Mouse (Mus musculus): ENCODE data around the gene Parp8. TPM values are rescaled to one million over a fixed set of nuclear protein-coding genes. Genes with fewer than 3 reads are reported as not detected.

Parp8 gene
- total RNA-seq, 2 experiments from 2014 or later = 30.1 to 31.2 TPM

DNA sequence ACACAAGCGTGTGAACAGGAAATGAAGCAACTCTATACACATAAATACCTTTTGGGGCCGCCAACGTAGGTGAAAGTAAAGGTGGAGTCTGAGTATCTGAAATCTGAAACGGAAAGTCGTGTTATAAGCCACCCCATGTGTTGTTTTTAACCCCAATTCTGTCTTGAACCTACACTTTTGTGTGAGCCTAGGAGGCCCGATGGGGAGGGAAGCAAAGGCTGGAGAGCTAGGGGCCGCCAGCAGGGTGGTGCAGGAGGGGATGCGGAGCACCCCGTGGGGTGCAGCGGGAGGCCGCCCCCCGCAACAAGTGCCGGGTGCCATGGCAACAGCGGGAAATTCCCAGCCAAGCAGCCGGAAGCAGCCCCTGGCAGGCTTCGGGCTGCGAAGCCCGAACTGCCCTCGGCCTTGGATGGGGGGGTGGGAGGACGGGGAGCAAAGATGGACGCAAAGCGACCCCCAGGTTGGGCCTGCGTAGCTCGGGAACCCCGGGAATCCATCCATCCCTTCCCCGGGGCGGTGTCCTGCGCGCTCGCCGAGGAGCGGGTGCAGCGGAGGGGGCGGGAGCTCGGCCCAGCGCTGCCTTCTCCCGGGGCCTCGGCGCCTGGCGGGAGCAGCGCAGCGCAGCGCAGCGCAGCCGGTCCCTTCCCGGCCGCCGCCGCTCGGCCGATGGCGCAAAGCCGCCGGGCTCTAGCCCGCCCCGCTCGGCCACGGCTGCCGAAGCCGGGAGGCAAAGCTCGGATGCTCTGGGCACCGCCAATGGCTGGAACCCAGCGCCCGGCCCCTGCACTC lies 1.0 kb downstream of the Parp8 start:
- peak; percentile 35 to 61 for DNase-seq (ENCODE audit: low spot score in 2 of 2)
- intact Hi-C loops (cut with DNase I) = loop anchor here (10.0 kb wide), 1 partner anchor 140 kb away; no protein-coding TSS in a partner anchor

DNA sequence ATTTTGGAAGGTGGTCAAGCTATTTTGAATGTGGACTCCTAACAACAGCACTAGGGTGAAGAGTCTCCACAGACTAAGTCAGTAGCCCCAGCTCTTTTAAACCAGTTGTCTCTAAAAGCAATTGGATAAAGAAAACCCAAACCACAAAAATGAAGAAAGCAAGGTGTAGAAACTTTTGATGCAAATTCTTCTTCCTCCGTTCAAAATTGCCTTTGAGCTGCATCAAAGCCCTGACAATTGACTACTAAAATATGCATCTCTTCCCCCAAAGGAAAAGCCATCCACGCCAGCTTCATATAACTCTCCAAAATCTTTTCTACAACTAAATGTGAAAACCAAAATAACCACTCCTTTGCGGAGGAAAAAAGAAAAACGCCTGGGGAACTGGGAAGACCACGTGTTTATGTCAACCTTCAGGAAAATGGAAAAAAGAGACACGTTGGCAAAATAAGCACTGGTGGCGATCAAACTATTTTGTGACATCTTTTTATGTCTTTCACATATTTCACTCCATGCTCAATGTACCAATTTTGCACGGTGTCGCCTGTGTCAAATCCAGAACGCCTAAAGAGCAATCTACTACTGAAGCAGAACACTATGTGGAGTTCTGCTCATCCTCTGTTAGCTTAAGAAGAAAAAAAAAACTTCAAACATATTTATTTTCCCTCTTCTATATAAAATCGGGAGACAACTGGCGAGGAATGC lies 1.8 kb downstream of the Parp8 start:
- intact Hi-C loops (cut with DNase I) = loop anchor here (10.0 kb wide), 1 partner anchor 139 kb away; no protein-coding TSS in a partner anchor
- no peak for DNase-seq (ENCODE audit: low spot score in 2 of 2)

DNA sequence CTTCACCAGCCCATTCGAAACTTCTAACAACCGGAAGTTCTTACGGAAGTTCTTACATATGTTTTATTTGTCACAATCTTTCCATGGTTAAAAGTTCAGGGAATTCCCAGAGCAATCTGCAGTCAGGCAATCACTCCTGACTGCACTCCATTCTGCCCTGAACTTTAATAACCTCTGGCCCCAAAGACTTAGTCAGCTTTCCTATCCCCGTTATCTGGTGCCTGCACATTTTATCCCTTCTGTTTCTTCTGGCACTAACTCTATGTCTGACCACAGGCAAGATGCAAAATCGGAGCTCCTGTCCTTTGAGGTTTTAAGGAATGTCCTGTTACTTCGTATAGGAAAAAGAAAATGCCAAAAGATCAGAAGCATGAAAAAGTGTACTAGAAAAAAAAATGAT lies 4.7 kb downstream of the Parp8 start:
- intact Hi-C loops (cut with DNase I) = loop anchor here (10.0 kb wide), 1 partner anchor 136 kb away; no protein-coding TSS in a partner anchor

DNA sequence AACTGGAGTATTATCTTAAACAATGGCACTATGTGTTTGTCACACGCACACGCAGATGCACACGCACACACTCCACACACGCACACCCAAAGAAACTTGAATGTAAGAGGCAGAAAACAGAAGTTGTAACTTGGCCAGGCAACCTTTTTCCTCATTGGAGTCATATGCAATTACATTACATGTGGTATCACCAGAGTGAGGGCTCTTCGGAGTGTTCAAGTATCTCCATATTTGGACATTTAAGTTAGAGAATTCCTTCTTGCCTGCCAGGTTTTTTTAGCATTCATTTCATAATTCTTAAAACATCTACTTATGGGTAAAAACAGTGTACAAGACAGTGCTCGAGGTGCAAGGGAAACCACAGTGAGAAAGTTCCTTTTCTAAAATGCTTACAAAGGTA lies 6.7 kb downstream of the Parp8 start:
- intact Hi-C loops (cut with DNase I) = no loop called here
- DNase-seq (ENCODE audit: low spot score in 2 of 2) = no peak

More for the DNA sequence above, 4.7 kb downstream of the Parp8 start:
- no peak for DNase-seq (ENCODE audit: low spot score in 2 of 2)

DNA sequence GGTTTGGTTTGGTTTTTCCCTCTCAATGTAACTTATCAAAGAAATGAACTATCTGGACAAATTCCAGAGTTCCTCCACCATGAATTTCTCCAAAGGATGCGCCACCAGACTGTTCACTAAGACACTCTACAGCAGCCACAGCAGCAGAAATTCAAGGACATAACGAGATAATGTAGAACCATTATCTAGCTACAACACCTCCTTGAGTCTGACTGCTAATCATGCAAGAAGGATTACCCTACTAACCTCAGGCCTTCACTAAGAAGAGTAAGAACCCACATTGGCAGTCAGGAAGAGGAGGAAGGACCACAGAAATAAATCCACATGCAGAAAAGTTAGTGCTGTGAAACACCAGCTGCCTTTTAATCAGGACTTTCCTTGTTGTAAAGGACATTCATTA lies 11.8 kb downstream of the Parp8 start:
- no peak for DNase-seq (ENCODE audit: low spot score in 2 of 2)
- intact Hi-C loops (cut with DNase I) = no loop called here

DNA sequence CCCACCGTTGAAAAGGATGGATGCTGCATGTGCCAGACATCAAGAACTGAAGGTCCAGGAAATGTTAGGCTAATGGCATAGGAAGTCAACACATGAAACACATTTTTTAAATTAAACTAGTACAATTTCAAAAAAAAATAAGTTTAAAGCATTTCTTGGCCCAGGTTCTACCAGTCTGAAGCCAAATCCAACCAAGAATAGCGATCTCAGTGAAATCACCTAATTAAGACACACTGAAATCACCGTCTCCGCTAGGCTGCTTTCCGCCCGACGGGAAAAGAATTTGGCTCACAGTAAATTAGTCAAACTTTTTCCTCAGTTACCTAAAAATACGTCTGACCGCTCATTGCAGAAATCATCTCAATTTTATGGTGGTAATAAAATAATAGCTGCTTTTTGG lies 13.3 kb downstream of the Parp8 start:
- intact Hi-C loops (cut with DNase I) = no loop called here
- no peak for DNase-seq (ENCODE audit: low spot score in 2 of 2)

DNA sequence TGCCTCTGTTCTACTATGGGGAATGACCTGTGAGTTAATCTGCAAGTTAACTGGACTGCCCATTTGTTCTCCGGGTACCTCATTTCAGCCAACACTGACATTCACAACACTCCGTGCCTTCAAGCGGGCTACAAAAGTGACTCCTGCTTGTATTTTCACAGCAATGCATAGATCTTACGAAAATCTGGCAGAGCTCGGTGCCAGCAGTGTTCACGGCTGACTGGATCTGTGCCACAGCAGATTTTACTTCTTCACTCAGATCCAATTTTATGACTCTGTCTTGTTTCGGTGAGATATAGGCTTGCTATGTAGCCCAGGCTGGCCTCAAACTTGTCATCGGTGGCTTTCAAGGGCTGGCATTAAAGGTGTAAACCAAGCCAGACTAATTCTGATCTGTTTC lies 15.2 kb downstream of the Parp8 start:
- intact Hi-C loops (cut with DNase I) = no loop called here
- DNase-seq (ENCODE audit: low spot score in 2 of 2) = peak; percentile 47 to 62

DNA sequence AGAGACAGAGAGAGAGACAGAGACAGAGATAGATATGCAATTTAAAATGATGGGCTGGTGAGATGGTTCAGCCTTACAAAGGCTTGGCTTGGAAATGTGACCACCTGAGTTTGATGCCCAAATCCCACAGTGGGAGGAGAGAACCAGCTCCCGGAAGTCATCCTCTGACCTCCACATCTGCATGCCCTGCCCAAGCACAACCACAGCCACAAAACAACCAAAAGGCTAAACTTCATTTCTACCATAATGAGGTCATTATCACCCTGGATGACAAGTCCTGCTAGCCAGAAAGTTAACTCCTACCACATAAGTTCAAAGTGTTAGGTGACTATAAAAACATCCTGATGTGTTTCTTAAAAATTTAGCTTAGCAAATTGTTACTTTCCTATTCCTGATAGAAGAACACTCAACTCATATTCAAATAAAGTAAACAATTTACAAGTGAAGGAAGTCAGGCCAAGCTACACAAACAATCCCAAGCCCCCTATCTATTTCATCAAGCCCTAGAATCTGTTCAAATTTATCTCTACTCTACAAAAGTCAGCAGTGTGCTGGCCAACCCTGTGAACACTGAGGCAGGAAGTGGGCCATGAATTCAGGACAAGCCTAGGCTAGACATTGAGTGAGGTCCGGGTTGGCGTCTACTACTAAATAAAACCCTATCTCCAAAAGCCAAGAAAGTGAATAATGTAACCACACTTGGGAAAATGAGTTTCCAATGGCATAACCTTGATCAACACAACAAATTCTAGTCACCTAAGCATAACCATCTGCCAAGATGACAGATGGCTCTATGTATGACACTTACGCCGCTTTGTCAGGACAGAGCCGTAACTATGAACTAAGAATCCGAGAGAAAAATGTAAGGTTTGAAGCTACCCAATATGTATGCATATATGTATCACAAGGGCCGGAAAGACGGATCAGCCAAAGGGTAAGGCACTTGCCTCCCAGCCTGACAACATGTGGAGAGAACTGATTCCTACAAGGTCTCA lies 17.0 kb downstream of the Parp8 start:
- intact Hi-C loops (cut with DNase I) = no loop called here
- no peak for DNase-seq (ENCODE audit: low spot score in 2 of 2)

DNA sequence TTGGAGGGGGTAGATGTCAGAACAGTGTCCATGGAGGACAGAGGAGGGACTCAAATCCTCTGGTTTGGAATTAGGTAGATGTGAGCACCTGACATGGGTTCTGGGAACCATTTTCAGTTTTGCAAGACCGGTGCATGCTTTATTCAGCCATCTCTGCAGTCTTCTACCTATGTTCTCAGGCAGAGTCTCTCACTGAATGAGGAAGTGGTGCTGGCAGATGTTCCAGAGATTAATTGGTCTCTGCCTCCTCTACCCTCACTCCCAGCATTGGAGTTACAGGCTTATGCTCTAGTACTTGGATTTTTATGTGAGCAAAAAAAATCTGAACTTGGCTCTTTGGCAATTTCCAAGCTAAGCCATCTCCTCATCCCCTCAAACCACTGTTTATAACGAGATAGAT lies 17.8 kb downstream of the Parp8 start:
- intact Hi-C loops (cut with DNase I) = no loop called here
- DNase-seq (ENCODE audit: low spot score in 2 of 2) = no peak

DNA sequence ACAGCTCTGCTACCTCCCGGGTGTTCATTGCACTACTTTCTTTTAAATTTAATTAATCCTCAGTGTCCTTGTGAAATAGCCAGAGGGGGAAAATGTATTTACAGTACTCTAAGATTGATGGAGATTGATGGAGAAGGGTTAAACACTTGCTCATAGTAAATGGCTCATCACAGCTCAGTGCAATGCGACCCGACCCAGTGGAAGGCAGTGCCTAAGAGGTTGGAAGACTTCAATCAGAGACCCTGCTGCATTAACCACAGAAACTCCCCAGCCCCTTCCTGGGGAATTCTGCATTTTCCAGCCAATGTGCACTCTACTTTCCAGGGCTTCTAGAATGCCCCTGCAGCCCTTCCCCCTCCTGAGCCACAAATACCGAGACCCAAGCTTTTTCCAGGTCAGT lies 18.7 kb downstream of the Parp8 start:
- no peak for DNase-seq (ENCODE audit: low spot score in 2 of 2)
- intact Hi-C loops (cut with DNase I) = no loop called here

DNA sequence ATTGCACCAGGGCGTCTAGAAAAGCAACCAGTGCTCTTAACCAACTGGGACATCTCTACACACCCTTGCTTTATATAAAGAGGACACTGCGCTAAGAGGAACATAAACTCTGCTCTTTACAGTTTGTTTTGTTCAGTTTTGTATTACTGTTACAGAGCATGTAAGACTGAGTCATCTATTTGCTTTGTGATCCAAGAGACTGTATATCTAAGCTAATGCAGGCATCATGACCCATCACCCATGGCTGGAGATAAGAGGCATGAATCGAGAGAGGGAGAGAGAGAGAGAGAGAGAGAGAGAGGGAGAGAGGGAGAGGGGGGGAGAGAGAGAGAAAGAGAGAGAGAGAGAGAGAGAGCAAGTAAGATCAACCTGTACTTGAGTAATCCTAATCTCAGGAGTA lies 24.8 kb downstream of the Parp8 start:
- no peak for DNase-seq (ENCODE audit: low spot score in 2 of 2)
- intact Hi-C loops (cut with DNase I) = no loop called here

DNA sequence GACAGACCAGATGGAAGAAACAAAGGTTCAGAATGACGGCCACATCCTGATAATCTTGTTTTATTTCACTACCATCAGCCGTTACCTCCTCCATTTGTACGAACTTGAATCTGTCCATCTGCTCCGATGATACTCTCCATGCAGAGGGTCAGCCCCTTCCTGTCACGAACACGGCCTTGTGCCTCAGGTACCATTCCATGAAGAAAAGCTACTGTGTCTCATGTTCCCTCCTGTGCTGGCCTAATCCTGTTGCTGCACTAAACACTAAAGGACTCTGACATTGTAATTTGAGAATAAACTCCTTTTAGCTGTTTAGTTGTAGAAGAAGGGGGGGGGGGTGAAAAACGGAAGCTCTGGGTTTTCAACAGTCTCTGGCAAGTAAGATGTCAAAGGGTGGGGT lies 33.8 kb downstream of the Parp8 start:
- intact Hi-C loops (cut with DNase I) = no loop called here
- no peak for DNase-seq (ENCODE audit: low spot score in 2 of 2)

DNA sequence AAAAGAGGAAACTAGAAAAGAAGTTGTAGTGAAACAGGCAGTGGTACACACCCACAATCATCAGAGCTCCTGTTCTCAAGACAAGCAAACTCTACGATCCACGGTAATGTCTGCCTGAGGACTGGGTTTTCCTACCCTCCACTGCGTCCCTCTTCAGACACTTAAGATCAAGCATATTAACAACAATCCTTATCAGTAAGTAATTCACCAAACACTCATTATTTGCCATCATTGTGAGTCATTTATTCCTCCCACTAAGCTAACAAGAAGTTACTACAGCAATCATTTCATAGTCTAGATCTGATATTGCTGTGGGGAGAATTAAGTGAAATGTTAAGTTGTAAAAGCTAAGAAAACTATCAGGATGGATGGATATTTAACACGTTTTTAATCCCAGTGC lies 35.0 kb downstream of the Parp8 start:
- intact Hi-C loops (cut with DNase I) = no loop called here

DNA sequence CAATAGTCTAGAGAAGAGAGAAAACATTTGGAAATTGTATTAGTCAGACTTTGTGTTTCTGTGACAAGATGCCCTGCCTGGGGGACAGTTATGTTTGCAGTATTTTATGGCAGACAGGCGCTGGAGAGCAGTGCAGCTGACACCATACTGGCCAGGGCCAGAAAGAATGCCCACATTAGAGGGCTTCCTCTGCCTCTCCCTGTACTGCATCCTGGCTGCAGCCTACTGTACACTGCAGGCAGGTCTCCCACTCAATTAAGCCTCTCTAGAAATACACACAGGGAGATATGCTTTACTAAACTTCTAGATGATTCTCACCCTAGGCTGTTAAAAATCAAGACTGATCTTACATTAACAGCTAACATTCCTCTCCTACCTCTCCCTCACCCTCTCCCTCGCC lies 36.6 kb downstream of the Parp8 start:
- DNase-seq (ENCODE audit: low spot score in 2 of 2) = no peak
- intact Hi-C loops (cut with DNase I) = no loop called here

More for the DNA sequence above, 35.0 kb downstream of the Parp8 start:
- no peak for DNase-seq (ENCODE audit: low spot score in 2 of 2)

DNA sequence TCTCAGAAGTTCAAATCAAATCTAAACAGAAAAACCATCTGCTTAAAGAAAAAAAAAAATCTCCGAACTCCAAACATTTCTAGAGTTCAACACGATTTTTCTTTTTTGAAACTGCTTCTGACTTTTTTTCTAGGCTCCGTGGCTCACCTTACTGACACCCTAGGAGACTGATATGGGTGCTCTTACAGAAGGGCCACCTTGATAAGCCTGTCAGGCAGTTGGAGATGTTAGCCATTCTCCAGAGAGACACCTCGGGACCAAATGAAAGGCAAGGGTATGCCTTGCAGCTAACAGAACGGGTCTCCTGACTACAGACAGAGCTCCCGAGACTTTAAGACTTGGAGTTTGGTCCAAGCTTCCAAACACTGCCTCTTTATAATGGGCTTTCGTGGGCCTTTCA lies 37.1 kb downstream of the Parp8 start:
- intact Hi-C loops (cut with DNase I) = no loop called here
- DNase-seq (ENCODE audit: low spot score in 2 of 2) = no peak

DNA sequence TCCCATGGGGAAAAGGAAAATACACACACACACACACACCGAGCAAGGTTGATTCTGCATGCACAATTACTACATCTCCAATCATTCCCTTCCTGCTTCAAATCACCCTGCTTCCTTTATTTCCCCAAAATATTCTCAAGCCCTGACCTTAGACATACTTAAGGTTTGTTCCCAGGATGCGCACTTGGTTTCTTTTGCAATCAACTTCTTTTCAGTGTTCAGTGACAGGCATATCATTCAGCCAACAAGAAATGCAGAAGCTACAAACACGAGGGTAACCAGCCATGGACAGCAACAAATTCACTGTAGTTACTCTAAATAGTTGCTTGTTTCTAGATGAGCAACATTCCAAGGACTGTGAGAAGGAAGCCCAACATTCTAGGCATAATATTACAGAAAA lies 38.1 kb downstream of the Parp8 start:
- no peak for DNase-seq (ENCODE audit: low spot score in 2 of 2)
- intact Hi-C loops (cut with DNase I) = no loop called here

DNA sequence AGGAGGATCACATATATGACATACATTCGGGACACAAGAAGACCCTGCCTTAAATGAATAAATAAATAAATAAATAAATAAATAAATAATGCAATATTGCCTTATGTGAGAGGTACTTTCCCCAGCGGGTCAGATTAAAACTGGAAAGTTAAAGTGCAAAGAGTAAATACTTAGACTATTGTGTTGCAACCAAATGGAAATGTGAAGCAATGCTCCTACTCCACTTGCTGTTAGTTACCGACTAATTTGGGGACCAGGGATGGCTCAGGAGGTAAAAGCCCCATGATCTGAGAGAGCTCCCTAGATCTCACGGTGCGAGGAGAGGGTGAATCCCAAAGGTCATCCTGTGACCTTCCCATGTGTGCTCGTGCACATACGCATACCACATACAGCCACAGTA lies 38.7 kb downstream of the Parp8 start:
- no peak for DNase-seq (ENCODE audit: low spot score in 2 of 2)
- intact Hi-C loops (cut with DNase I) = no loop called here

DNA sequence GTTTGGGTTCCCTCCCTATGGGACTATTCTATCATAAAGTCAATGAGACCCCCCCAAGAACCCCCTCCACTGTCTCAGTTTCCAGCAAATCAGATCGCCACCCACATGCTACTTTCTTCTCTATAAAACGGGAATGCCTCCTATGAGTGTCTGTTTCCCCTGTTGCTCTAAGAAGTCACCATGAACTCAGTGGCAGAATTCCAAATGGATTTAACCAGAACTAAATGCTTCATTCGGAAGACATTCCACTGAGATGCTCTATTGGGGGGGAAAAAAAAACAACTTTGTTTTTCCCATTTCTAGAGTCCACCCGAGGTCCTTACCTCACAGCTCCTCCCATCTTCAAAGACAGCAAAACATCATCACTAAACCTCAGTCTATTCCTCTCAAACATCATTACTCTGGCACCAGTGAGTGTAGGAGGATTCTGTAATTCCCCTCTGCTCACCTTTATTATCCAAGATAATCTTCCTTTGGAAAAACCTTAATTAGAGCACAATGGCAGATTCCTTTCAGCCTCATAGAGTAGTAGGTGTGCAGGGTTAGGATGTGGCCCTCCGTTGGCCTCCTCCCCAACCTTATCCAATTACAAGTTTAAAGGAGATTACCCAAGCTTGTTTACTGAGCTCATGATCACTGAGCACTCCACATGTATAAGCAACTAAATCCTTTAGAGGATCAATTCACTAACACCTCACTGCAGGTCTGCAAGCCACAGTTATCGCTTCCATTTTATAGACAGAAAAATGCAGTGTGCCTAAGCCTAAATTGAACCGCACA lies 51.1 kb downstream of the Parp8 start:
- intact Hi-C loops (cut with DNase I) = no loop called here

DNA sequence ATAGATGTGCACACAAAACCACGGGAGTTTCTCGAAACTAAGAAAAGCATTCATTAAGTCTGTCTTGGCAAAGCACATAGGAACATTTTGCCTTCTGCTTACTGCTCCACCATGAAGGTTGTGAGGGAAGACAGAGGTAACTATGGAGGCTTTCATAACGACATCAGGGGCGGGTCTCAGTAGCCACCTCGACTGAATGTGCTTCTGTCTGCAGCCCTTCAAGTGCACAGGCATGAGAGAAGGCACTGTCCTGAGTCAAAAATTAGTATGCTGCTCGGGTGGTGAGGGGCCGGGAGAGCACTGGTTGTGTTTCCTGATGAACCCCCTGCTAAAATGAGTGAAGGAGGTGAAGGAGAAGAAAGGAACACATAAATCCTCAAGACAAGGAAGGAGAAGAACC lies 51.8 kb downstream of the Parp8 start:
- intact Hi-C loops (cut with DNase I) = no loop called here
- DNase-seq (ENCODE audit: low spot score in 2 of 2) = peak in 1 of 2 experiments; percentile 46

More for the DNA sequence above, 51.1 kb downstream of the Parp8 start:
- DNase-seq (ENCODE audit: low spot score in 2 of 2) = no peak
